Mouse (Mus musculus): ENCODE measurements at regions not wholly inside any gene's neighbourhood (a gene's known extent, or its start where the extent isn't known, plus 50 kb on each side); places are given as distances from the start of the nearest gene placed in this dataset.
"Not testable (repeated sequence)": the region's sequence is repeated elsewhere in the genome, so short reads cannot be mapped to it uniquely, and the experiment has no call there.

DNA sequence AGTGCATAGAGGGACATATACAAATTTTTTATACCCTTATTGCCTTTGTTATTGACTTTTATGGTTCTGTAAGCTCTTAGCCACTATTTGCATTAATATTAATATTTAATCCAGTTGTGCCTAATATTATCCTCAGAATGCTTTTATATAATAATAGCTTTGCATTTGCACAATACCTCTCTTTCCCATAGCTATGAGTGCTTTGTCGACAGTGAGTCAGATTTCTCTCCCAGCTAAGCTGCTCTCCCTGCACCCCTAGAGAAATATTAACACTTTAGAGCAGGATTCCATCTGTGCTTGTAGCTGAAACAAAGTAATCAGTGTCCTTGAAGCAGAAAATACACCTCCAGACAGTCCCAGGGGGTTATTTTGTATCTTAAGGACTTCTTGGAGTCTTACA lies 288.6 kb upstream of the Arglu1 start:
- DNase-seq (ENCODE audit: low spot score) = no peak

- DNase-seq (ENCODE audit: low spot score) = no peak
Observed at GRCm38 (mm10) chr8:8973769-8974168, 283.4 kb upstream of the Arglu1 start.

DNA sequence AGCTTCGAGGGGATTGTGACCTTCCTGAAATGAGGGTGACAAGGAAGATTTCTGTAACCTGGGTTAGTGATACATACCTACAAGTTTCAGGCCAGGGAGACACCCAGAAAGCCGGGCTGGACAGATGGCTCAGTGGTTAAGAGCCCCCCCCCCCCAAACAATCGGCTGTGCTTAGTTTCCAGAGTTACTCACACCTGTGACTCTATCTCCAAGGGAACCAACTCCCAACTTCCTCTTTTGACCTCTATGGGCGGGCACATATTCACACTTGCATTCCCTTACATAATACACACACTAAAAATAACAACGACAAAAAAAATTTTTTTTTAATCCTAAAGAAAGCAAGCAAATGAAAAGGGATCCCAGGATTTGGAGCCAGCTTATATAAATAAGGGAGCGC lies 283.0 kb upstream of the Arglu1 start:
- no peak for DNase-seq (ENCODE audit: low spot score)

DNA sequence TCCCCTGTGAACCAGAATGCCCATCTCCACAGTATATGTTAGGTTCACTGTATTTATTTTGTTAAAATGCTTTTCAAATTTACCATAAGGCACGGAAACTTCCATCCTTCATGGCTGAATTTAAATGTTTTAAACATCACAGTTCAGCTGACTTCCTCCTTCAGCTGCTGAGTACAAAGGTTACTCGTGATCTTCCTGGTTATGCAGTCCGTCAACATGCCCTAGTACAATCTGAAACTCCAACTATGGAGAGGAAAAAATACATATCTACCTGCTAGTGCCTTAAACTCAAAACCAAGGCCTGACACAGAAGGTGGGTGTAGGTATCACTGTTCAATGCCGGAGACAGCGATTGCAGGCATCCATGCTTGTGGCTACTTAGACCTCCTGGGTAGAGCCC lies 280.5 kb upstream of the Arglu1 start:
- DNase-seq (ENCODE audit: low spot score) = no peak

- DNase-seq (ENCODE audit: low spot score) = no peak
Observed at GRCm38 (mm10) chr8:8970346-8970745, 280.0 kb upstream of the Arglu1 start.

- no peak for DNase-seq (ENCODE audit: low spot score)
Observed at GRCm38 (mm10) chr8:8969112-8969950, 279.0 kb upstream of the Arglu1 start.

GRCm38 (mm10) chr8:8966658-8967048 lies 276.3 kb upstream of the Arglu1 start:
- no peak for DNase-seq (ENCODE audit: low spot score)

GRCm38 (mm10) chr8:8965983-8966657 lies 275.8 kb upstream of the Arglu1 start:
- DNase-seq (ENCODE audit: low spot score) = peak; percentile 71

GRCm38 (mm10) chr8:8960221-8960620 lies 269.9 kb upstream of the Arglu1 start:
- DNase-seq (ENCODE audit: low spot score) = no peak

DNA sequence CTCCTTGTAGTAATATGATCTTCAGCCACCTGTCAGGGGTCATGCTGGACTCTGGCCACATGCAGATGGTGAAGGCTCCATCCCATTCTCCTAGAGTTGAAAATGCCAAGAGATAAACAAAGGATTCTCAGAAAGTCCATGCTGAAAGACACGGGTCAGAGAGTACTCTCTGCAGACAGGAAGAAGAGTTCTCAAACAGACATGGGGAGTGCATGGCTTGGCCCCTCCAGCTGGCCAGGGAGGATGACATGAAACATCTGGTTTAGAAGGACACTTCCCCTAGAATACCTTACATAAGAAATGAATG lies 269.4 kb upstream of the Arglu1 start:
- no peak for DNase-seq (ENCODE audit: low spot score)

DNA sequence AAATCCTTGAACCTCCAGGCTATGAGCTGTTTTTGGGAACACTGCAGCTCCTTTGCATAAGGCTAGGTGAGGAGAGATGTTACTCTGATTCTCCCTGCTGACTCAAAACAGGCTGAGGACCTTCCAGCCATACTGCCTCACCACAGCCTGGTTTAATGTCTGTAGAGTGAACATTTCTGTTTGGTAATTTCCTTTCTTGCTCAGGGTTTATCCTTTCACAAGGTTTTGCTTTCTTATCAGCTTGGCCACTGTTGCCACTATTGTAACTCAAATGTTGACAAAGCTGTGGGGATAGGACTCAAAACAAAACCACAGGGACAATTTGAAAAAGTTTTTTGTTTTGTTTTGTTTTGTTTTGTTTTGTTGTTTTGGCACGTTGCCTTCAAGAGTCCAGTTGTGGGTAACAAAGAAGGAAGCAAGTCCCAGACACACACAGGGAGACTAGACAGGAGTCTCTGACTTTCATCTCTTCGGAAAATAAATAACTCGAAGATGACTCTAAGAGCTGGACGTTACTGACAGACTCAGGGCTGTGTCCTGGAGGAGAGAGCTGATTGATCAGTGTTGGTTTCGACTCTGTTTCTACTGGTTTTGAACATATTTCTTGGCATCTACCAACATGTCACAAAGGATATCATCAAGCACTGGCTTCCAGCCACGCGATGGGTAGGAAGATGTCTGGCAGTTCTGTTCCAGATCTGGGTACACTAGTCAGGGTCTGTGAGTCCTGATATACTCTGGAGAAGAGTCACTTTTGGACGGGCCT lies 268.9 kb upstream of the Arglu1 start:
- no peak for DNase-seq (ENCODE audit: low spot score)

DNA sequence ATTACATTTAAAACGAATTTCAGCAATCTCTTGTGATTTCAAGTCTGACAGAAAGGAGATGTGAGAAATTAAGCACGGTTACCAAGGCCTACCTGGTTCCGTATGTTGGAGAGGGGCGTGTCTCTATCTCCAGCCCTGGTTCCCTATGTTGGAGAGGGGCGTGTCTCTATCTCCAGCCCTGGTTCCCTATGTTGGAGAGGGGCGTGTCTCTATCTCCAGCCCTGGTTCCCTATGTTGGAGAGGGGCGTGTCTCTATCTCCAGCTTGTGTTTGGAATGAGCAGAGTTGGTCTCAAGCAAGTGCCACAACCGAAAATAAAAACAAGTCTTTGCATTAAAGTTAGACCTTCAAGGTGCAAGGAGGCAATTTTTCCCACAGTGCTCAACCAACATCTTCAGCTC lies 267.8 kb upstream of the Arglu1 start:
- DNase-seq (ENCODE audit: low spot score) = not testable (repeated sequence)

- DNase-seq (ENCODE audit: low spot score) = peak; percentile 26
Observed at GRCm38 (mm10) chr8:8952212-8952611, 261.9 kb upstream of the Arglu1 start.

- peak; percentile 58 for DNase-seq (ENCODE audit: low spot score)
Observed at GRCm38 (mm10) chr8:8951186-8951585, 260.9 kb upstream of the Arglu1 start.

DNA sequence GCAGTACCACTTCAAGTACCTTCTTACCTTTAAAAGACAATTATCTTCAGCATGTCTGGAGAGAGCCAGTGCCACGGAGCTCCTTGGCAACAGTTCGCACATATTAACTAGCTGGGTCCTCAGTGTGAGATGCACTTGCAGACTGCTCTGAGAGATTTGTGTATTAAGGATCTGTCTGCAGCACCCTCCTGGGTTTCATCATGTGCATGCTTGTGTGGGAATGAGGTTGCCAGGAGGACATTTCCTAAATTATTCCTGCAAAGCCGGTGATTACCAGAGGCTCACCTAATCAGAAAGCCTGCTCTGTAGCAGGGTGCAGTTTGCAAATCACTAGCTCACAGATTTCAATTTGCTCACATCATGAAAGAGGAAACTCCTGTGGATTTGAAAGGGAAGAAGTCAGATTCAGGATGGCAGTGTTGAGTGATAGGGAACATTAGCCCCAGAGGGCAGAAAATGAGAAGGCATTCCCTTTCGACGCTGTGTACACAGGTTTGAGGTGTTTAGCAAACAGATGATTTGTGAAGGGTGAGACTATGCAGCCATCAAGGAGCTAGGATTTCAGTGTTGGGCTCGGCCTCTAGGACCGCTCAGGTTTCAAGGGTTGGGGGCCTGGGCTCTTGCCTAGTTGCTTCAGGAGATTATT lies 257.3 kb upstream of the Arglu1 start:
- peak; percentile 58 for DNase-seq (ENCODE audit: low spot score)

DNA sequence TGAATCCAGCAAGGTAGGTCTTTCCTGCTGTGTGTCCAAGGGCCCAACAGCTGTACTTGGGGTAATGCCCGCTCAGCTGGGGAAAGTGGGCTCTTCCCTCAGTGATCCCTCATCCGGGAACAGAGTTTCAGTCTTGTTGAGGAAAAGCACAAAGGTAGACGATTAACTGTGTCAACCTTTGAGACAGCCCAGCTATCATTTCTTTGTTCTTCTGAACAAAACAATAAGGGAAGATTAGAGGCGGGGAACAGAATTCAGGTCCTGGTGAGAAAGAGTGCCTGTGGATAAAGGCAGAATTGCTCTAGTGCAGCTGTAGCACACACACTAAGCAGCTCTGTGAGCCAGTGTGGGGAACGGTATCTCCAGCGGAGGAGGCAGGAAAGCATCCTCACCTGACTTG lies 252.7 kb upstream of the Arglu1 start:
- no peak for DNase-seq (ENCODE audit: low spot score)

GRCm38 (mm10) chr8:8940899-8941298 lies 250.6 kb upstream of the Arglu1 start:
- DNase-seq (ENCODE audit: low spot score) = no peak

DNA sequence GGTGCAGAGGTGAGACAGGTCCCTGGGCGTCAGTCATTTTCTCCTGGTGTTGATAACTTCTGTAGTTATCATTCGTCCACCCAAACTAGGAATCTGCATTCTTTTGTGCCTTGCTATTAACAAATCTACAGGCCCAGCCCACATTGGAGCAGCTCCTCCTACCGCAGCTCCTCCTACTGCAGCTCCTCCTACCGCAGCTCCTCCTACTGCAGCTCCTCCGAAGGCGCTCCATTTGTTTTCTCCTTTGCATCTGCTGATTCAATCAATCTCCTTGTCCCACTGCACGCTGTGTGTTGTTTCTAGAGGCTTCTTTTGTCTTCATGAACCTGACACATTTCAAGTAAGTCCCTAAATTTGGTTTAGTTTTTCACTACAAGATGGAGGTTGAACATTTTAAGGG lies 248.2 kb upstream of the Arglu1 start:
- DNase-seq (ENCODE audit: low spot score) = no peak

DNA sequence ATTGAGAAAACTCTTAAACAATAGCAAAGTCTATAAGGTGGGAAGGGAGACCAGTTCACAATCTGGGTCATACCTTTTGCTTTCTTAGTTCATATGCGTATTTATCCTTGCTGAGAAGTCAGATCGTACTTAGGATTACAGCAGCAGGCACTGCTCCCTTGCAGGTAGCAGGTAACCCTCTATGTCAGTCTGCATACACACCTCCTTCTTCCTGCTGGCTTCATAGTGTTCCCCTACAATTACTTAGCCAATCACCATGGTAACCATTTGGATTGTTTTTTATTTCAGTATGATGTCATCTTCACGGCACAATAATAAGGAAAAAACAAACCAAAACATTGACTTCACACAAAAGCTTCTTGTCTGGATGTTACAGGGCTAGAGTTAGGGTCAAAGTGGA lies 242.1 kb upstream of the Arglu1 start:
- DNase-seq (ENCODE audit: low spot score) = no peak

GRCm38 (mm10) chr8:8931746-8932145 lies 241.4 kb upstream of the Arglu1 start:
- no peak for DNase-seq (ENCODE audit: low spot score)

GRCm38 (mm10) chr8:8928074-8928862 lies 237.9 kb upstream of the Arglu1 start:
- DNase-seq (ENCODE audit: low spot score) = no peak

- DNase-seq (ENCODE audit: low spot score) = no peak
Observed at GRCm38 (mm10) chr8:8921446-8921845, 231.1 kb upstream of the Arglu1 start.

All from embryo, embryonic 10.5 days (tissue).